Mouse (Mus musculus) splenic B cell, adult 2 months (primary cell): ENCODE results near the gene Rab3a.

ENCODE experiments used
- DNase-seq: peaks from one replicate; pipeline ENCODE4 v3.0.0-alpha.2; 2011; ENCODE audit warnings: low read depth, low spot score
- H3K27me3 ChIP-seq: 2 replicates; pipeline ENCODE4 v1.6.1; 2012; ENCODE audit warnings: mild to moderate bottlenecking, low read length, moderate library complexity, mixed read lengths; ENCODE audit not compliant: control insufficient read depth, poor library complexity, insufficient read depth, severe bottlenecking
- H3K36me3 ChIP-seq: 2 replicates; pipeline ENCODE4 v1.6.1; 2012; ENCODE audit warnings: mild to moderate bottlenecking, low read length, moderate library complexity, mixed read lengths; ENCODE audit not compliant: control insufficient read depth, poor library complexity, insufficient read depth, severe bottlenecking

Gene Rab3a

DNA sequence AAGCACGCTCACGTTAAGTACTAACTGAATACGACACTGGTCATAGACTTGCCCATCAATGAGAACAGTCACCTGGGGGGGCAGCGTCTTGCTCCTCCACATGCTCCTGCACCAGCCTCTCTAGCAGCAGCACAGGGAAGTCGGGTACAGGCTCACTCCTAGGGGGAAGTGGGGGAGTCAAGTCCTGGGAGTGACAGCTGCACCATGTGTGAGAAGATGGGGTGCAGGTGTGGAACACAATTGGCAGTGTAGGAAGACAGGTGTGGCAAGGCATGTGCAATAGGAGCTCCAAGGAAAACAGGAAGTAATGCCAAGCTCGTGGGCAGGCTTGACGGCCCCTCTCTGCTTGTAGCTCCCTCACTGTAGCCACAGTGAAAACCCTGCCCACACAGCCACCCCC lies 16.7 kb downstream of the Rab3a start:
- no peaks in the 10 kb centered on the region for H3K27me3 ChIP-seq

DNA sequence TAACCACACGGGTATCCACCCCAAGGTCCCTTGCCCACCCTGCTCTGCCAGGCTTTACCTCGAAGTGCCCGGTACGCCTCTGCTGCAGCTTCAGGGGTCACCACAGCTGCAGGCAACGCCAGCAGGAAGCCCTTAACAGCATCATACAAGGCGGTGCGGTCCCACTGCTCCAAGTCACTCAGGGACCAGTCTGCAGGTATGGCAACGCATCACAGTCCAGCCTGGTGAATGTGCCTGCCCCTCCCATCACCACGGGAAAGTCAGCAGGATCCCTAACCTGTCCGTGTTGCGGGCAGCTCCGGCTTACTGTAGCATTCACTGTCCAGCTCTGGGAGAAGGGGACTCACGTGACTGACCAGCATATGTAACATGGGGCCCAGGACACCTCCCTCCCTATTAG lies 17.6 kb downstream of the Rab3a start:
- Histone ChIP-seq H3K27me3 (no peaks in the 10 kb centered on the region), H3K36me3 (no peaks in the 10 kb centered on the region; the same call in 1 of the 2 replicates)
- no peak for DNase-seq

More for the DNA sequence above, 16.7 kb downstream of the Rab3a start:
- DNase-seq, result no peak
- no peaks in the 10 kb centered on the region; the same call in 1 of the 2 replicates for H3K36me3 ChIP-seq

DNA sequence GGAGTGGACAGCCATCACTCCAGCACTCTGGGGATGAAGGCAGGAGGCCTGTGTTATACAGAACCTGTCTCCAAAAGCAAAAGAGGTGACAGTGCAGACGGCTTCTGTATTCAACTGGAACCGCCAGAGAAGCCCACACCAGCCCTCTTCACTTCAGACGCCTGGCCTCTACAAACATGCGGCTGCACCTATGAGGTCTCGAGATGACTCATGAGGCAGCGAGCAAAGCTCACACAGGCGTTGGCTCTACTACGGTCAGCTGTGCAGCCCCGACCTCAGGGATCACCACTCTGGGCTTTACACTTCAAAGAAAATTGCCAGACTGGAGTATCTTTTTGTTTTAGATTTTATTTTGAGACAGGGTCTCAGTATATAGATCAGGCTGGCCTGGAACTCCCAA lies 18.4 kb downstream of the Rab3a start:
- DNase-seq, result no peak
- Histone ChIP-seq H3K36me3 (no peaks in the 10 kb centered on the region; the same call in 1 of the 2 replicates), H3K27me3 (no peaks in the 10 kb centered on the region)

DNA sequence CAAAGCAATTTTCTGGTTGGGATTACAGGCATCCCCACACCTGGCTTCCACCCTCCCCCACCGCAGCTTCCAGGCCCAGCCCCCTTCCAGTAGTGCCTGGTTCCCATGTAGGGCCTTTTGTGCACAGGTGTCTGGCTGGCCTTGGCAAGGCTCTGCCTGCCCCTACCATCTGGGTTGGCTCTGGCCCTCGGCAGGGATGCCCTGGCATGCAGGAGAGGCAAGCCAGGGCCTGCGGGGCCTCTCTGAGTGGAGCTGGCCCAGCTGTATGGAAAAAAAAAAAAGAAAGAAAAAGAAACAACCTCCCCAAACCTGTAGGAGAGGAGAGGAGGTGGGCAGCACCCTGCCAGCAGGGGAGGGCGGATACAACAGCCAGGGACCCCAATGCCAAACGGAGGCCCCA lies 18.9 kb downstream of the Rab3a start:
- DNase-seq, result no peak
- no peaks in the 10 kb centered on the region for H3K27me3 ChIP-seq
- no peaks in the 10 kb centered on the region; the same call in 1 of the 2 replicates for H3K36me3 ChIP-seq

DNA sequence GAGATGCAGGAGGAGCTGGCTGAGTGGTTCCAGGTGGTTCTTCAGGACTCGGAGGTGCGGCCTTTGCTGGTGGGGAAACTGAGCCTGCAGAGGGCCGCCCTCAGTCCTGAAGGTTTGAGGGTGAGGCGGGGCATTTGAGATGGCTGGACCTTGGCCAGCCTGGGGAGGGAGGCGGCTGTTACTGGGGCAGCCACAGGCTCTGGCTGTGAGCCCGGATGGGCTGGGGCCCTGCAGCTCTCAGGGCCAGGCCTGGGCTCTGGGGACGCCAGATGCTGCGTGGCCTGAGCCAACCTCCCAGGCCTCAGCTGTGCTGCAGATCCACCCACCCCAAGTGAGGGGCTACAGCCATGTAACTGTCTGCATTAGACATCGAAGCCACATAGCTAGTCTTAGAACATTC lies 19.4 kb downstream of the Rab3a start:
- Histone ChIP-seq H3K36me3 (no peaks in the 10 kb centered on the region; the same call in 1 of the 2 replicates), H3K27me3 (no peaks in the 10 kb centered on the region)
- no peak for DNase-seq

DNA sequence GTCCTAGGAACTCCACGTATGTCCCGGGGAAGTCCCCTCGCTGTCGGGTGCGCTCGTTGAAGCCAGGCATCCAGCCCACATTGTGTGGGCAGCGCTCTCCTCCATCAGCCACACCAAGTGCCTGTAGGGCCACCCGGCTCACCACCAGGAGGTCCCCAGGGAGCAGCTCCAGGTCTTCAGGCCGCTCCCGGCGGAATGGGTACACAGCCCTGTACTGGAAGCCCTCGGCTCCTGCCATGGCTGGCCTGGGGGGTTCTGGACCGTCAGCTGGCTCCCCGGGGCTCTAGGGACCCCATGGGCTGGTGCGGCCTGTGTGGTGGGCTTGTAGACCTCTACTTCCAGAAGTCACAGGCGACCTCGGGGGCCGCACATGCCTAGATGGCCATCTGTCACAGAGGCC lies 20.3 kb downstream of the Rab3a start:
- 0 out of 2 replicates have a peak, but pooled peaks cover 3% of the 10 kb centered on the region for H3K36me3 ChIP-seq
- no peak for DNase-seq
- no peaks in the 10 kb centered on the region for H3K27me3 ChIP-seq

DNA sequence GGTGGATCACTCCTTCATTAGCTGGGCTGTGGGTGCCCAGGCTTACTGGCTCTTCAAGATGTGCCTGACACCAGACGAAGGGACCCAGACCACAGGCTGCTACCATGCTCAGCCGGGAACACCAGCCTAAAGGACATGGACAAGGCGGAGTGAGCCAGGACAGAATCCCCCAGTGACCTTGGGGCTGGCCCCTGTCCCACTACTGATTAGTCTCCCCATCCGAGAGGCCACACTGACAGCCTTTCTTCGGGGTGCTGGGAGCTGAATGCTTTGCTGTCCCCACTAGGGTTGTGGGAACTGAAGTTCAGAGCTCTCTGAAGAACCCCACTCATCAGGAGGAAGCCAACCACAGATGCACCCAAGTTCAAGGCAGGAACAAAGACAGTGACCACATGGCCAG lies 20.7 kb downstream of the Rab3a start:
- Histone ChIP-seq H3K27me3 (no peaks in the 10 kb centered on the region), H3K36me3 (peaks cover 5% of the 10 kb centered on the region; the same call in 1 of the 2 replicates)
- no peak for DNase-seq

DNA sequence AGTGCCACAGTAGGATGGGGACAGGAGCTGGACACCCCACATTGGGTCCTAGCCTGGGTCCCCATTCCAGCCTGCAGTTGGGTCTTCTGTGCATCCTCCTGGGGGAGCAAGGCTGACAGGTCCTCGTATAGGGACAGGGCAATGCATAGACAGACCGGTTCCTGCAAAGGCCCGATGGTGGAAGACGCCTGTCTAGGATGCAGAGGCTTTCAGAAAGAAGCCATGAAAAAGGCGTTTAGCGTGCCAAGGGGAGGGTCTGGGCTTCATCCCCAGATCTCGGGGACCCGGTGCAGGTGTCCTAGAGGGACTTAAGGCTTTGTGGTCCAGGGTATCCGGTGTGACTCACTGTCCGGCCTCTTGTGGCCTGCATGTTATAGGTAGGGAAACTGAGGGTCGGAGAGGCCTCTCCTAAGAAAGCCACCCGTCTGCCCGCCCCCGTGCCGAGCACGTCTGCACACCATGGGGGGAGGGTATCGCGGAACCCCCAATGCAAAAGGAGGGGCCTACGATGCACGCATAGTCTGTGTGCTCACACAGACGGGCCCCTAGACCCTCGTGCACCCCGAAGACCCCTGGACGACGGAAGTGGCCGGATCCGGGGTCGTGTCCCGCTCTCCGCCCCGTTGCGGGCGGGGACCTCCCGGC lies 21.5 kb downstream of the Rab3a start:
- DNase-seq, result peak; percentile 33
- Histone ChIP-seq H3K36me3 (peaks cover 11% of the 10 kb centered on the region; the same call in 1 of the 2 replicates), H3K27me3 (no peaks in the 10 kb centered on the region)

DNA sequence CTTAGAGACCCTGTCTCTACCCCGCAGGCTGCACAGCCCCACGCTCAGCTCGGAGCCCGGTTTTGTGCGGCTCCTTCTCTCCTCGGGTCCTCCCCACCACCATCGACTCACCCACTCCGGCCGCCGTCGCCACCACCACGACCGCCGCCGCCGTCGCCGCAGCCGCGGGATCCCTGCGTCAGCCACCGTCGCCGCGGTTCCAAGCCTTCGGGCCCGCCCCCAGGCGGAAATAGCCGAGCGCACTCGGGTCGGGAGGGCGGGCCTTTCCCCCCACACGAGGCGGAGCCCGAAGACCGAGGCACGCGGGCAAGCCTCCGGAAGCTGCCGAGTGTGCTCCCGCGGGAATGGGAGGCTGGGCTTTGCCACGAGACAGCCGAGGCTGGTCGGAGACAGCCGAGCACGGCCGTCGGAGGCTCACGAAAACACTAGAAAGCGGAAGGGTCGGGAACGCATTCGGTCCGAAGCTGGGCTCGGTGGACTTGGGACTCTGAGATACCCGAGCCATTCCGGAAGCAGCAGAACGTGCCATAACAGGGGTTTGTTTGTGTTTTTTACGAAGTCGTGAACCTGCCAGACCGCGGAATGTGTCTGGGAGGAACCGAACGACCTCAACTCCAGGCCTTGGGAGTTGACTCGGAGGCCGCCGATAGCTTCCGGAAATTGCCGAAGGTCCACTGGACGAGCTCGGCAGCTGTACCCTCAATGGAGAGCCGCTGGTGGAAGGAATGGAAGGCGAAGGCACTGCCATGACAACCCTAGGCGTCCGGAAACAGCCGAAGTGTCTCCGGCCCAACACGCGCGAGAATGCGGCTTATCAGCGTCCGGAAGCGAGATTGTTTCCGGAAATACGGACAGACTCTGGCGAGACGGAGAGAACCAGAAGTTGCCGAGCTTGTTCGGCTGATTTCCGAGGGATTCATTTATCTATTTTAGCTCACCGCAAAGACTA lies 22.3 kb downstream of the Rab3a start, which contains the start of gene Pik3r2:
Gene Pik3r2, minus strand, starts transcription at position 218 of the 949 bp plus-strand sequence.
- Histone ChIP-seq H3K27me3 (no peaks in the 10 kb centered on the region), H3K36me3 (peaks cover 16% of the 10 kb centered on the region)
- peak; percentile 98 for DNase-seq

DNA sequence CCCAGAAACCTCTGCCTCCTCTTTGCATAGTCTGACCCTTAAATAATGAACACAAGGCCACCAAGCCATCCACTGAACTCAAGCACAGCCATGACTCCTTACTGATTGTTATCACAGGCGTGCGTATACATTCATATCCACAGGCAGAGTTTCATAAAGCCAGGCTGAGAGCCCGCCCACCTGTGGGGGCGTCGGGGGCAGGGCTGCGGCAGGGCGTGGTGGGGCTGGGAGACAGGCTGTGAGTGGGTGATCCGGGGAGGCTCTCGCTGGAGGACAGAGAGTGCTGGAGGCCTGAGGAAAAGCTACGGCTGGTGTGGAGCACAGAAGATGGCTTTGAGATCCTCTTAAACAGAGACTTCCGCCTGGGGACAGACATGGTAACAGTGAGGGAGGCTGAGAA lies 25.6 kb downstream of the Rab3a start:
- H3K27me3 ChIP-seq, result no peaks in the 10 kb centered on the region
- H3K36me3 ChIP-seq, result peaks cover 28% of the 10 kb centered on the region
- DNase-seq, result no peak

DNA sequence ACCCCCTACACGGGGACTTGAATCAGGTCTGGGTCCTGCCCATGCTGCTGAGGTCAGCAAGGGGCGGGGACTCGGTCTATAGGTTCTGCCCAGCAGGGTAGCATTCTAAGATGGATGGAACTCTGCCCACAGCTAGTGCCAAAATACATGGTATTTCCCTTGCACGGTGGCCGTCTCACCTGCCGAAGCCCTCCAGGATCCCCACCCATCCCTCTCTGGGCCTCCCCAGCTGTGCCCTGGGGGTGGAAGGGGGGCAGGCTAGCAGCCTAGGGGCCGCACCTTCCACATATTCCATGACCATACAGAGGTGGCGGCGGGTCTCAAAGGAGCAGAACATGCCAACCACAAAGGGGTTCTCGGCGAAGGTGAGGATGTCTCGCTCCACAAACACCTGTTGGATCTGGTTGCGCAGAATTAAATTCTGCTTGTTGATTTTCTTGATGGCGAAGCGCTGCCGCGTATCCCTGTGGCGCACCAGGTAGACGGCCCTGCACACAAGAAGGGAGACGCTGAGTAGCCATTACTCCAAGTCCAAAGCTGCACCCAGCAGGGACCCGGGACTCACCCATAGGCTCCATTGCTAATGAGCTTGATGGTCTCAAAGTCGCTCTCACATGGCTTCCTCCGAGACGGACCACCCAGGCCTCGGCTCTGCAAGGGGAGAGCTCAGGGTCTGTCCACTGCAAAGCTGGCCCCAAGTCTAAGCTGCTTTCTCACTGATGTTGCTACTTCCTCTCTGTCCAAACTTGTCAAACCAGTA lies 32.0 kb downstream of the Rab3a start:
- no peaks in the 10 kb centered on the region for H3K27me3 ChIP-seq
- no peak for DNase-seq
- H3K36me3 ChIP-seq, result peaks cover 34% of the 10 kb centered on the region

DNA sequence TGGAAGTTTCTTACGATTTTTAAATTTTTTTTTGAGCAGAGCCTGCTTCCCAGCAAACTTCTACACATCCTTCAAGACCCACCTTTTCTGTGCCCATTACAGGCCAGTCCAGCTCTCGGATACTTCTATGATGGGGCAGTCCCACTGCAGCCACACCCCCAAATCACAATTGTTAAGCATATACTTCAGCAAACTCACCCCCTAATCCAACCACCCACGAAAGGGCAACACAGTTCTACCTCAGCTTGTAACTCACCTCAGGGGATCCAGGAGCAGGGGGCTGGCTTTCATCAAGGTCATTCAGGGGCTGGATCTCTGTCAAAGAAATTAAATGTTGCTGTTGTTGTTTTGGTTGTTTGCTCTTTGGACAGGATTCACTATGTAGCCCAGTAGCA lies 32.6 kb downstream of the Rab3a start:
- H3K36me3 ChIP-seq, result peaks cover 30% of the 10 kb centered on the region
- no peaks in the 10 kb centered on the region for H3K27me3 ChIP-seq
- DNase-seq, result no peak

DNA sequence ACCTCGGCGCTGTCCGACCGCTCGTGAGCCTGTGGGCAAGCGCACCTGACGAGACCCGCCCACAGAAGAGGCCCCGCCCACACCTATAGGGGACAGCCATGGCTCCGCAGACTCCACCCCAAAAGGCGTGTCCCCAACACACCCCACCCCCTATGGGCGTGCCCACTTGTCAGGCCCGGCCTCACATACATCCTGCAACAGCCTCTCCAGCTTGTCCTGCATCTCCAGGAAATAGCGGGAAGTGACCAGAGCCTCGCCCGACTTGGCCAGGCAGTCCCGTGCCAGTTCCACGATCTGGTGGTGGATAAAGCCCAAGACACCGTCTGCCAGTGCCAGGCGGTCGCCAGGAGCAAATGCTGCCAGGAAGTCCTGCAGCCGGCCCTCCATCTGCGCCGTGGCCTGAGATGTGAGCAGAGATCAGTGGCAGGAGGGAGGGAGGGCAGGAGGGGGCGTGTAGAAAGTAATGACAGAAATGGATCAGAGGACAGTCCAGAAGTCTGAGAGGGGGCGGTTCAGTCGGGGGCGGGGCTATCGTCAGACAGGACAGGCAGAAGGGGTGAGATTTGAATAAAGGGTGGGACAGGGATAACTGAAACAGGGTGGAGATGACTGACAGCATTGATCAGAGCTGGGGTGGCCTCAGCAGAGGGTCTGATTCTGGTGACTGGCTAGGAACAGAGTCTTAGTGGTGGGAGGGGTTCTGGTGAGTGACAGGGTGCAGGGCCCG lies 33.6 kb downstream of the Rab3a start:
- peaks cover 29% of the 10 kb centered on the region for H3K36me3 ChIP-seq
- DNase-seq, result no peak
- H3K27me3 ChIP-seq, result no peaks in the 10 kb centered on the region

DNA sequence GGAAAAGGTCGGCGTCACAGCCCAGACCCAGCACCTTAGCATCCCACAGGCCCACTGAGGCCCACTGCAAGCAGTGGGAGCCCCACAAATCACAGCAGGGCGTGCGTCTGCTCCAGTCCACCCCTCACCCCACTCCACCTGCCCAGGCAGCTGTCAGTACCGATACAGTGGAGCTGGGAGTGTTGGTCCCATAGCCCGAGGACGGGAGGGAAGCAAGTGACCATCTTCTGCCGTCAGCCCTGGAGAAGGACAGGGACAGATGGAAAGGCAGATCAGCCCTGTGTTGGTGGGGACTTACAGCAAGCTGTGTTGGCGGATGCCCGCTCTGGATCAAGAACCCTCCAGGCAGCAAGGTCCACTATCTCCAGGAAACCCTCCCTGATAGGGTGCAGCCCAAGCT lies 34.6 kb downstream of the Rab3a start:
- DNase-seq, result no peak
- Histone ChIP-seq H3K36me3 (peaks cover 24% of the 10 kb centered on the region), H3K27me3 (no peaks in the 10 kb centered on the region)
